Mouse (Mus musculus): ENCODE data around the gene Arhgef2.

The Arhgef2 gene

DNA sequence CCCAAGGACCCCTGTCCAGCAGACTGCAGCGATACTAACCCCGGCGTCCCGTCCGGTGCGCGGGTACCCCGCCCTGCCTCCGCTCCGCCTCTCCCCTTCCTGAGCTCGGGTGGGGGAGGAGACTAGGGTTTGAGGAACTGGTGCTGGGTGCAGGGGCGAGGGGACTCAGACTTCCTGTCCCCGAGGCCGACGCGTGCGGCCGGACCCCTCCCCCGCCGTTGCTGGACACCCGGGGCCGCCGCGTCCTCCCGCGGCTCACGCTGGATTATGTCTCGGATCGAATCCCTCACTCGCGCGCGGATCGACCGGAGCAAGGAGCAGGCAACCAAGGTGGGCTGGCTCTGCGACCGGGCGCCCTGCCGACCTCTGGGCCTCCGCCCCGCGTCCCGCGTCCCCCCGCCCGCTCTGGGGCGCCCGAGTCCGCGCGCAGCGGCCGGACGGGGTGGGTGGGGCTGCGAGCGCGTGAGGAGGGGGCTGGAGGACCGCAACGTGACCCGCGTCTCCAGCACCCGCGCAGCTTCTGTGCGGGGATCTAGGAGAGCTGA is 15.3 kb downstream of the Arhgef2 start:
- DNase-seq (ENCODE audit: low spot score), result peak; percentile 53

DNA sequence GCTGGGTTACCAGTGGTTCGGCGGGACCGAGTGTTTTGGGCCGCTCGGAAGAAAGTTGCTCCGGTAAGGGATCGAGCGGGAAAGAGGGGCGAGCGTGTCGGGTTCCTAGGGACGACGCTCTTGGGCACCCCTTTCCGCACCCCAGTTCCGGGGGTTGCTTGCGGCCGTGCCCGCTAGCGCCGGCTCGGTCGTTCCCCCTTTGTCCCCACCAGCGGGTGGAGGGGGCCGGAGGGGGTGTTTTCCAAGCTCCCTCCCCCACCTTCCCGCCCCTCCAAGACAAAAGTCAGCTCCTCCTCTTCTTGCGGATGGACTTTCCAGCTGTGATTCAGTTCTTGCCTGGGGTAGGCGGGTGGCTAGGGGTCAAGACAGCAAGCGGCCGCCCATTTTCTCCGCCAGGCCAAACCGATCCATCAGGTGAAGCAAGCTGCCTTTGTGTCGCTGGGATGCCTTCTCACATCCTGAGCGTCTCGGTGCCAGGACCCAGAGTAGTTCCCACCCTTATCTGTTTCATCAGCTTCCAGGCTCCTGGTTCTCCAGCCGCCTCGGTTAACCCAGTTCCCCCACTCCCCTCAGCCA is 15.9 kb downstream of the Arhgef2 start:
- no peak for DNase-seq (ENCODE audit: low spot score)

DNA sequence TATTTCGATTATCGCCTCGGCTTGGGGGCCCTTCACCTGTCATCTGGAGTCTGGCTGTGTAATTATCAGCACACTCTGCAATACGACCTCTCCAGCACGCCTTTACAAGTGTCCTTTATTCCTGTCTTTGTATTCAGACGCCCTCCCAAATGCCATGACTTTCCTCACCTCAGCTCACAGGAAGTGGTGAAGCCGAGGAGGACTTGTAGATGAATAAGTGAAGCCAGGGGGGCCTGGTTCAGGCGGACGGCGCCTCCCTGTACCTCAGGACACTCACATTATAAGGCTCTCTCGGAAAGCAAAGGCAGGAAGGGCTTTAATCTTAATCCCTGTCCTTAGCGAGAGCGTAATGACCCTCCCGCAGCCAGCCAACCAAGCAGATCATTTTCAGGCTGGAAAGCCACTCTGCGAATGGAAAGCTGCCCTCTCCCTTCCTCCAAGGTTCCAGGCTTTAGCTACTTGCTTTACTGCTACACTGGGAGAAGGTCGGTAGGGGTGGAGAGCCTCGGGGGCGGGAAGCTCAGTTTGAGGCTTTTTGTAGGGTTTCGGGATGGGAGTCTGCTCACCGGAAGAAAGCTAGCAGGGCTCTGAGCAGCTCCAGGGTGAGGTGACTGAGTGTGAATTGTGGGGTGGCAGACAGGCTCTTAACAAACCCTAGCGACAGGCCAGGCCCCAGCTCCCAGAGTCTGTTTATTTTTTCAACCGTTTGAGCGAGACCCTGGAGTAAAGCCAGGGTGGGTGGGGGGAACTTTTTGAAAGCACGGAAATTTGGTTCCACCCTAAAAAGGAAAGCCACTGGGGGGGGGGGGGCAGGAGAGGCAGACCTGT is 16.6 kb downstream of the Arhgef2 start:
- no peak for DNase-seq (ENCODE audit: low spot score)

DNA sequence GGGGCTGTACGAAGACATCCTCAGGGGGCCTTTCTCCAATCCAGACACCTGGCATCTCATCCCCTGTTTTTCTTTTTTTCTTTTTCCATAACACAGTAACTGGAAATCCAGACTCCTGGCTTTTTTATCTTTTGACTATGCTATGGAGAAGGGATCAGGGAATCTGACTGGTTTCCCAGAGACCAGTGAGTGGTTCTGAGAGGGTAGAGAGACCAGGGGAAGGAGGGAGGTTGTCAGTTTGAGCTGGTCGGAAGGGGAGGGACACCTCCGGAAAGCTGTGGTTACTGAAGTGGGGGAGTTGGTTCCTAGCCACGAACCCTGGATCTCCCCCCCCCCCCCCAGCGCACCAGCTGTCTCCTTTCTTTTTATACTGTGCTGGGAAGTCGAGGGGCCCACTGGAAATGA is 17.2 kb downstream of the Arhgef2 start:
- DNase-seq (ENCODE audit: low spot score), result no peak

DNA sequence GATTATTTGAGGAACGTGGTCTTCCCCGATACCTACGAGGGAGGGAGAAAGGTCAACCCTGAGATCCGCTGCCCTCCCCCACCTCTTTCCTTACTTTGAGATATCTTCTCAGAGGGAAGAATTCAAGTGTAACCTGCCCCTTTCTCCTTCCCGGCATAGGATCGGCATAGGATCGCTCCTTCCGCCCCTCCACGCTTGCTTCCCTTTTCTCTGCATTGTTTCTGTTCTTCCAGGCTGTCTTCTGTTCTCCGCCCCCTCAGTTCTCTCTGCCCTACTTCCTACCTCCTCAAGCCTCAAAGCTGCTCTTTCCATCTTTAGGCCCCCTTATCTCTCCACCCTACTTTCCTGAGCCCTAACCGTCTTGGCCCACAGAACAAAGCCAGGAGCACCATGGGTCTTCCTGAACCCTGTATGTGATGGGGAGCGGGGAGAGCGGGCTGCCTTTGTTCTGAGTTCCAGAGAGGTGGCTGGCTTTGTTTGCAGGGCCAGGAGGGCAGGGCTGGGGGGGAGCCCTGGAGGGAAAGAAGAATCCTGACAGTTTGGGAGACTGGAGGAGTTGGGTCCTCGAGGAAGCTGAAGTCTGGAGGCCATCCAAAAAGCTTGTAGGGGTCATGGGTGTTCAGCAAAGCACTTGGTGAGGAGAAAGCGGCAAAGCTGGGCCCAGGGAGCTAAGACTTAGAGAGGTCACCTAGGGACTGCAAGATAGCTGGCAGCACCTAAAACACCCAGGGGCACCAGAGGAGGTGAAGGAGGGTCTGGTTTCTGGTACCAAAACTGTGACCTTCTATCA is 17.8 kb downstream of the Arhgef2 start:
- DNase-seq (ENCODE audit: low spot score), result no peak

DNA sequence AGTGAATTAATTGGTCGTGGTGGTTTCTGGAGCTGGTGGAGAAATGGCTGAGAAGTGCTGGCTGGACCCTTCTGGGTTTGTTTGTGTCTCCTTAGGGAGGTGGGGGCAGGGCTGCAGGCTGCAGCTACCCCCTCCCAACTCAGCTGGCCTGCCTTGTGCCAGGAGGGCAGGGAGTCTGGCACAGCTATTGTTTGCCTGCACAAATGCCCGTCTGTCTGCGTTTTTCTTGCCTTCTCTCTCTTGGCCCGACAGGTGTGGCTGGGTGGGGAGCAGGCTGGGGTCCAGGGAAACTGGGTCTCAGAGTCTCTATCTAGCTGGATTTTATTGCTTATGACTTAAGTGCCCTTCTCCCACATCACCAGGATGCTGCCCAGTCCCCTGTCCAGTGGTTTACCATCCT is 18.6 kb downstream of the Arhgef2 start:
- no peak for DNase-seq (ENCODE audit: low spot score)

DNA sequence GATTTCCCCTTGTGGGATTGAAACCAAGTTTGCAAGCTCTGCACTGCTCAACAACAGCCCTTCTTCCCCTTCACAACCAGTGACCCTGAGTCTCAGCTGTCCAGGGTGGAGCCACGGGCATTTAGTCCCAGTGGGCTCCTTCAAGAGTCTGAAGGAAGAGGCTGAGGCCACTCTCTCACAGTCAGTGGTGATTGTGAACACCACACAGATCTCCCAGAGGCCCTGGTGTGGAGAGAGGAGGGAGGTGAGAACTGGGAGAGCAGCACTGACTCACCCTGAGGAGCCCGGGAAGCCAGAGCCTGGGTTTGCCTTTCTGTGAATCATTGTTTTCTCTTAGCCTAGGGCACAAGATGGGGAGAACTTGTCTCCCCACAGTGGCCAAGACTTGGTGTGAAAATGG is 19.2 kb downstream of the Arhgef2 start:
- no peak for DNase-seq (ENCODE audit: low spot score)

DNA sequence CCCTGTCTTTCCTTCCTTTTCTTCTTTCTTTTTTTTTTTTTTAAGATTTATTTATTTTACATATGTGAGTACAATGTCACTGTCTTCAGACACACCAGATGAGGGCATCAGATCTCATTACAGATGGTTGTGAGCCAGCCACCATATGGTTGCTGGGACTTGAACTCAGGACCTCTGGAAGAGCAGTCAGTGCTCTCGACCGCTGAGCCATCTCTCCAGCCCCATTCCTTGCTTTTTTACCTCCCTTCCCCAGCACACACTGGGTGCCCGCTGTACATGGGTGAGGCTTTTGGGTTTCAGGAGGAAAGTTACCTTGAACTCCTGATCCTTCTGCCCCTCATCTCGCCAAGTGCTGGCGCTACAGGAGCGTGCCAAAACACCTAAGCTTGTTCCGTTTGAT is 19.8 kb downstream of the Arhgef2 start:
- DNase-seq (ENCODE audit: low spot score), result no peak

DNA sequence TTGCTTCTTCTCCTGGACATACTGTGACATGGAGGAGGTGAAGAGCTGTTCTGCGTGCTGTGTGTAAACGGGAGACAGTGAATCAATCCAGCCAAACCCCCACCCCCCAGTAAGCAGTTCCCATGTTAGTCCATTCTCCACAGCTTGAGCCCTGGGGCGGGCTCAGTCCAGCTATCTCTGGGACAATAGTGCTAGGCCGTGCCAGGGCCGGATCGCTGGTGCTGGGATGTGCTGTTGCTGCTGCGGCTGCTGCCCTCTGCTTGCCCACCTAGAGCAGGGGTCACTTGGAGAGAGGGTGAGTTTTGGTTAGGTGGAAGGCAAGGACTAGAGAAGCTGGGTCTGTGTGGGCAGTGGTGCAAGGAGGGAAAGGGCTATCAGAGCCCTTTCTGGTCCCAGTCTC is 20.6 kb downstream of the Arhgef2 start:
- DNase-seq (ENCODE audit: low spot score), result no peak

DNA sequence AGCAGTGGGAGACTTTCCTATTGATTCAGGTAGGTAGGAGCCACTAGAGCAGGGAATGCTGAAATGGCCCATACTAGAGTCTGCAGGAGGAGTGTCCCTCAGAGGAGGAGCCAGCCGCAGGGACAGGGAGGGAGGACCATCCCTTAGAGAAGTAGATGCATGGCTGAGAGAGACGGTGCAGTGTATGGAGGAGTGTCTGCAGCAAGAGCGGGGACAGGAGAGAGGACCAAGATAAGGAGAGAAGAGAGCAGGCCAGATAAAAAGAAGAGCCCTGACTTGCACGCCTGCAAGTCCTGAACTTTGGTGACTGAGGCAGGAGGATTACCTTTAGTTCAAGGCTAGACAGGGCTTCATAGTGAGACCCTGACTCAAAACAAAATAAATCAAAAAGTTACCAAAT is 21.3 kb downstream of the Arhgef2 start:
- no peak for DNase-seq (ENCODE audit: low spot score)

DNA sequence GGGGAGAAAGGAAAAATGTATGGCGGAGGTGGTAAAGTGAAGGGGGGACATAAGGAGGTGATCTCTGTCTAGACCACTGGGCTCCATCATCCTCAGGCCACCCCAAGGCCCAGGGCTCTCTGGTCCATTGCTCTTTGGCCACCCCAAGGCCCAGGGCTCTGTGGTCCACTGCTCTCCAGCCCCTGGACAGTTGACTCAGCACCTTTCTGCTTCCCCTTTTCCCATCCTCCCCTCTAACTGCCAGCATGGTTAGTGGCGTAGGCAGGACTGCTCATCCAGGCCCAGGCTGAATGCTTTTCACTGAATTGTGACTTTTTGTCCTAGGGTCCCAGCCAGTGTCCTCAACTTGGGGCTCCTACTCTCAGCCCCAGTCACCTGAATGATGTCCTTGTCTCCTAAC is 21.8 kb downstream of the Arhgef2 start:
- DNase-seq (ENCODE audit: low spot score), result no peak

DNA sequence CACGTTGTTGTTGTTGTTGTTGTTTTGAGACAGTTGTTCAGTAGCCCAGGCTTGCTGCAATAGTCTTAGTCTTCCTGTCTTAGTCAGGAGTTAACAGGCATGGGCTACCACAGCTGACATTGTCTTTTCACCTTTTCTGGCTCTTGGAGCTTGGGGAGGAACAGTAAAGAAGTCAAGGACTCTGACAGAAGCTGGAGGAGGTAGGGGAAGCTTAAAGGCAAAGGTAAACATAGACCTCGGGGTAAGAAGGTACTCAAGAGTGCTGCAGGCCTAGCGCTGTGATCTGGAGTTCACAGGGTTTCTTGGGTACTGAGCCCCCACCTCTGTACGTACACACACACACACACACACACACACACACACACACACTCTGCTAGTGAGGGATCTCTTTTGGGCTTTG is 23.0 kb downstream of the Arhgef2 start:
- DNase-seq (ENCODE audit: low spot score), result no peak

DNA sequence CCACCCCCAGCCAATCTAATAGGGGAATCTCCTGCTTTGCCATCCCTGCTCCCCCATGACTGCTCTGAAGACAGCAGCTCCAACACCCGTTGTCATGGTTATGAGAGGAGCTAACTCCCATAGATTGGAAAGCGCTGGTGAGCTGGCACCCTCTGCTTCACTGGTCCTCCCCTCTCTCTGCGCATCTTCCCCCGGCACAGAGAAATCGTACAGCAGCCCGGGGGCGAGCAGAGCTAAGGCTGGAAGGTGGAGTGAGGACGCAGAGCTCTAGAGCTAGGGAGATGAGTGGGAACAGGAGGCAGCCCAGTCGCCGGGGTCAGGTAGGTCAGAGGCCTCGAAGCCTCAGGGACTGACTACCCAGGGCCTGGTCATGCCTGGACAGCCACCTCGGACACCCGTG is 23.5 kb downstream of the Arhgef2 start:
- DNase-seq (ENCODE audit: low spot score), result no peak

DNA sequence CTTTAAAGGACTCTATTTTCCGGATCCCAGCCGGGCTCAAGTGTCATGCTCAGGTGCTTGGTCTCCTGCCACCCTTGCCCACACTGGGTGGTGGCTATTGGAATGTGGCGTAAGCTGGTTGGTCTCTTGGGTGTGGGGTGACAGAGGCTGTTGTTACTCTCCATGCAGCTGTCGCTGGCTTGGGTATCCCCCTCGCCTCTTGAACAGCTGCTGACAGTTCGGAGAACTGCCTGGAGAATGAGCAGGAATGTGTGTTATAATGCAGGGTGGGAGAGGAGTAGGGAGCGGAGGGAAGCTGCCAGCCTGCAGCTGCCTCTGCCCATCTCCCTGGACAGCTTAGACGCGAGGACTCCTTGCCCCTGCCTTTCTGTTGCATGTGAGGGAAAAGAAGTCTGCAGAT is 24.3 kb downstream of the Arhgef2 start:
- no peak for DNase-seq (ENCODE audit: low spot score)

DNA sequence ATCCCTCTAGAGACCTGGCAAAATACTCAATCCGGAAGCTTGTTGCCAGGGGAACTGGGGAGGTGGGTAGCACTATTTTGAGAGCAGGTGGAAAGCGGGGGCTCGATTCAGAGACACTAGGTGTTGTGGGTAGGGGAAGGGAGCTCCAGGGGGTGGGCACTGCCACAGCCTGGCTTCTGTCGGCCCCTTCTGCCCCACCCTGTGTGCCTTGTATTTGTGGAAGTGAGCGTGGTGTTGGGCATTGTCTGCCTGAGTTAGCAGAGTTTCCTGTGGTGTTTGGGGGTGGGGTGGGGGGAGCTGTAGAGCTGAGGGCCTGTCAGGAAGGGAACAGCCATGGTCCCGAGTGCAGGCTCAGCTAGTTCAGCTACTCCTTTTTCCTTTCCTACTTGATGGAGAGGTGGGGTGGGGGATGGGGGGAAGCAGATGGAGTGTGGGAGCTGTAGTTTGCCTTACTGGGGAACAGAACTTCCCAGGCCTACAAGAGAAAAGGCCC is 25.1 kb downstream of the Arhgef2 start:
- DNase-seq (ENCODE audit: low spot score), result no peak

DNA sequence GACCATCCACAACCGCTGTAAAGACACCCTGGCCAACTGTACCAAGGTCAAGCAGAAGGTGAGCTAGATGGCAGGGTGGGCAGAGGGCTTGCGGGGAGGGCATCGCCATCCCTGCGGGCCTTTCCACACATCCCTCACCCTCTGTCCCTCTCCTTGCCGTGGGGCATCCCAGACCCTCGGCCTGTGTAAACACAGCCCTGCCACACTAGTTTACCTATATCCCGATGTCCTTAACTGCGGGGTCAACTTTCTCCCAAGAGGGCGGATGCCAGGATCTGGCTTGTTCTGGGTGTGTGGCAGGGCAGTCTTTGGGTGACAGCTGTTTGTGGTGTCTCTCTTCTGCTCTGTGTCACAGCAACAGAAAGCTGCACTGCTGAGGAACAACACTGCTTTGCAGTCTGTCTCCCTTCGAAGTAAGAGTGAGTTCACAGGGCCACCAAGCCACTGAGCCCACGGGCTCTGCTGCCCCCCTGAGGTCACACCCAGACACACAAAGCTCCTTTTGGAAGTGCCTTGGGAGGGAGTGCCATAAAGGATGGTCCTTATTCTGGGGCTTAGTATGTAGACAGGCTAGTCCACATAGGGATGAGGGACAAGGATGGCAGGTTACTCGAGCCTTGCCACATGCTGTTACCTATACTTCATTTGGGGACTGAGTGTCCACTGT is 26.3 kb downstream of the Arhgef2 start:
- DNase-seq (ENCODE audit: low spot score), result no peak

DNA sequence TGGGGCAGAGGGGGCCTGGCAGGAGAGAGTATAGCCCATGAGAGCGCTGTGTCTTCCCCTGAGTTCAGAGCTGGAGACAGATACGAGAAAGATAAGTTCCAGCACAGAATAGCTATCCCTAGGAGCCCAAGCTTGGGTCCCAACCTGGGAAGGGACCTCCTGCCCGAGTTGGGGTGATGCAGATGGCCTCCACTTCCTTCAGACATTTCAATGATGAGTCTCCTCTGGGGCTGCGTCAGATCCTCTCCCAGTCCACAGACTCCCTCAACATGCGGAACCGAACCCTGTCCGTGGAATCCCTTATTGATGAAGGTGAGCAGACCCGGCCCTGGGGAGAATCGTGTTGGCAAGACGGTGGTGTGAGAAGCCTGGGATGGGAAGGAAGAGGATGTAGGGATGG is 27.3 kb downstream of the Arhgef2 start:
- no peak for DNase-seq (ENCODE audit: low spot score)

DNA sequence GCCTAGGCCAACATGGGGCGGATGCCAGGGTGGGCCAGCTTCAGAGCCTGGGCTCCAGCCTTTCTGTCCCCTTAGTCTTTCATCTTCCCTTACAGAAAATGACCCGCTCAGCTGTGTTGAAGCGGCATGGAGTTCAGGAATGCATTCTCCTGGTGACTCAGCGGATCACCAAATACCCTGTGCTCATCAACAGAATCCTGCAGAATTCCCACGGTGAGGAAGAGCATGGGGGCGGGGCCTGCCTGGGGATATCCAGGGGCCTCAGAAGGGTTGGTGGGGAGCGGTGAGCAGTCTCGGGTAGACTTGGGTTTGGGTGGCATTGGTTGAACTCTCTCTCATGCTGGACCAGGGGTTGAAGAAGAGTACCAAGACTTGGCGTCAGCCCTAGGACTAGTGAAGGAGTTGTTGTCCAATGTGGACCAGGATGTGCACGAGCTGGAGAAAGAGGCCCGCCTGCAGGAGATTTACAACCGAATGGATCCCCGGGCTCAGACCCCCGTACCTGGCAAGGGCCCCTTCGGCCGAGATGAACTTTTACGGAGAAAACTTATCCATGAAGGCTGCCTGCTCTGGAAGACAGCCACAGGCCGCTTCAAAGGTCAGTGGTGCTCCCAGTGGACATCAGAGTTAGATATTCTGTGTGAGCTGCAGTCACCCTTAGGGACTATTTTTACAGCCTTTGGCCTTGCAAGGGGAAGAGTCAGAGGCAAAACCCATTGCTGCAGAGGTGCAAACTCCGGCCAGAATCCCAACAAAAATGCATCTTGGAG is 29.9 kb downstream of the Arhgef2 start:
- DNase-seq (ENCODE audit: low spot score), result no peak

DNA sequence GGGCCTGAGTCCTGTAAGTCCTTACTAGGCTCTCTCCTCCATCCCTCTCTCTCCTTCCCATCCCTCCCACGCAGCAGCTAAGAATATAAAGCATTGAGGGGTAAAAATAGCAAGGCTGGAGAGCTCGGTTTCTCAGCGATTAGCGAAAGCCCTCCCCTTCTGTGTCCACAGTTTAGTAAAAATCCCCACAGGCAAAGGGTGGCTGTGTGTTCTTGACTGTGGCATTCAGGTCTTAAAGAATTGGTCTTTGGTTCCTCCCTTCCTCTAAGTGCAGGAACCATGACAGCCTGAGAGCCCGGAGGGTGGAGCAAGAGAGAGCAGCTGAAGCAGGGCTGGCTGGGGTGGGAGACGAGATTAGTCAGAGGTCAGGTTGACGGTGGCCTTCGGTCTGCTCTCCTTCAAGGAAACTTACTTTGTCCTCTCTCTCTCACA is 30.8 kb downstream of the Arhgef2 start:
- DNase-seq (ENCODE audit: low spot score), result no peak

DNA sequence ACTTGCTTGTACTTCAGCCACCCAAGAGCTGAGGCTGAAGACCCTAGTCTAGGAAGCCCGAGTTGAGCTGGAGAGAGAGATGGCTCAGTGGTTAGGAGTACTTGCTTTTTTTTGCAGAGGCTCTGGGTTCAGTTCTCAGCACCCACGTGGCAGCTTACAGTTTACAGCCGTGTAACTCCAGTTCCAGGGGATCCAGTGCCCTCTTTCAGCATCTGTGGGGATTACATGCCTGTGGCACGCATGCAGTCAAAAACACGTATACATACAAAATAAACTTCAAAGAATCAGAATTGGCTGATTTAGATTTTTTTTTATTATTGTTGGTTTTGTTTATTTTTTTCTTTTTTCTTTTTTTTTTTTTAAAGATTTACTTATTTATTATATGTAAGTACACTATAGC is 31.4 kb downstream of the Arhgef2 start:
- DNase-seq (ENCODE audit: low spot score), result no peak

DNA sequence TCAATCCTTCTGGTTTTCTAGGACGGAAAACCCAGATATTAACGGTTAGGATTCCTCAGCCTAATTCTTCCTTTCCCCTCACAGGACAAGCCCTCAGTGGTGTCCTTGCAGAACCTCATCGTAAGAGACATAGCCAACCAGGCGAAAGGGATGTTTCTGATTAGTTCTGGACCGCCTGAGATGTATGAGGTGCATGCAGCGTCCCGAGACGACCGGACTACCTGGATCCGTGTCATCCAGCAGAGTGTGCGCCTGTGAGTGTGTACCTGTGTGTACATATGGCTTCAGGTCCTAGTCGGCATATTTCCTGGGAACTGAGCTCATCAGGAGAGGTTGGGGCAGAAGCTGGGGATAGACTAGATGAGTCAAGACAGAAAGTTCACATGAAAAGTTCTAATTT is 33.5 kb downstream of the Arhgef2 start:
- DNase-seq (ENCODE audit: low spot score), result no peak
